In genomic region chr10:44444415-44444814, GRCm38 (mm10) we compare ENCODE assay signal across 15 mouse cellular contexts.
"Had no signal": no experiment of that assay in that cellular context is flagged by ENCODE, and none has a peak within 500 bp of the region (broad histone marks: within the 10 kb centered on the region; RNA-seq: fewer than 3 reads in every experiment).

No protein-coding gene starts in this region.

- DNase-seq: kidney, postnatal 36 days; lung, embryonic 14.5 days; lung, postnatal 10 days; lung, postnatal 4 days; midbrain, embryonic 14.5 days; thymus, adult 18-20 months; thymus, postnatal 14 days had no signal

- H3K4me1 ChIP-seq: neural tube, embryonic 15.5 days had no signal

- H3K9me3 ChIP-seq: limb, embryonic 15.5 days; liver, embryonic 12.5 days; midbrain, embryonic 10.5 days; neural tube, embryonic 15.5 days had no signal

- H3K4me3 ChIP-seq: left cerebral cortex, adult 2 months; limb, embryonic 15.5 days; liver, embryonic 12.5 days; midbrain, embryonic 10.5 days; myocyte; neural tube, embryonic 15.5 days had no signal

- ATAC-seq: liver, embryonic 12.5 days had no signal

- H3K27ac ChIP-seq: kidney, postnatal 0 days; left cerebral cortex, adult 2 months; limb, embryonic 15.5 days; liver, embryonic 12.5 days; midbrain, embryonic 10.5 days; neural tube, embryonic 15.5 days; stomach, postnatal 0 days had no signal

- H3K36me3 ChIP-seq: limb, embryonic 15.5 days; liver, embryonic 12.5 days; midbrain, embryonic 10.5 days; neural tube, embryonic 15.5 days had no signal

- H3K27me3 ChIP-seq: limb, embryonic 15.5 days; neural tube, embryonic 15.5 days had no signal
